Mouse (Mus musculus) CD4-positive, CD25-positive, alpha-beta regulatory T cell, adult 2 months (primary cell): ENCODE measurements around the gene Ccdc154.

Experiments used
- DNase-seq: peaks from one replicate; pipeline ENCODE4 v3.0.0-alpha.2; 2012; ENCODE audit warnings: low read depth, low spot score

The Ccdc154 gene

GRCm38 (mm10) chr17:25184129-25184691, 21.9 kb downstream of the Ccdc154 start, which contains the start of gene BC003965:
BC003965 (plus strand) TSS chr17:25184554.
- peak; percentile 99 for DNase-seq

- no peak for DNase-seq
Measured at GRCm38 (mm10) chr17:25184961-25185360, 22.7 kb downstream of the Ccdc154 start.

- no peak for DNase-seq
Measured at GRCm38 (mm10) chr17:25187784-25188149, 25.5 kb downstream of the Ccdc154 start.

- DNase-seq: peak; percentile 87
Measured at GRCm38 (mm10) chr17:25188150-25189031, 26.1 kb downstream of the Ccdc154 start, which contains the start of gene Unkl. Unkl (plus strand) TSS chr17:25188397.

- no peak for DNase-seq
Measured at GRCm38 (mm10) chr17:25189091-25189490, 26.8 kb downstream of the Ccdc154 start.

GRCm38 (mm10) chr17:25202401-25202800, 40.1 kb downstream of the Ccdc154 start:
- no peak for DNase-seq

- DNase-seq: no peak
Measured at GRCm38 (mm10) chr17:25210006-25210405, 47.7 kb downstream of the Ccdc154 start.

- no peak for DNase-seq
Measured at GRCm38 (mm10) chr17:25210680-25211466, 48.6 kb downstream of the Ccdc154 start.

- no peak for DNase-seq
Measured at GRCm38 (mm10) chr17:25211705-25212104, 49.4 kb downstream of the Ccdc154 start.

GRCm38 (mm10) chr17:25215431-25215830, 53.2 kb downstream of the Ccdc154 start:
- DNase-seq: no peak

- DNase-seq: no peak
Measured at GRCm38 (mm10) chr17:25218967-25219366, 56.7 kb downstream of the Ccdc154 start.

GRCm38 (mm10) chr17:25219492-25220295, 57.4 kb downstream of the Ccdc154 start:
- peak; percentile 40 for DNase-seq

GRCm38 (mm10) chr17:25220746-25221145, 58.5 kb downstream of the Ccdc154 start:
- DNase-seq: no peak
